Mouse (Mus musculus) stomach, postnatal 0 days (tissue): ENCODE results near the gene Cntn5.

Experiments used
- CTCF ChIP-seq: IDR thresholded peaks from 2 replicates; pipeline ENCODE4 v1.5.1; 2016; ENCODE audit warnings: antibody characterized with exemption, low read depth, mild to moderate bottlenecking, moderate library complexity
- EP300 ChIP-seq: optimal IDR thresholded peaks from 2 replicates; pipeline ENCODE3; 2016; ENCODE audit warnings: antibody characterized with exemption

- no peak for TF ChIP-seq CTCF
- no peak for TF ChIP-seq EP300
Measured at GRCm38 (mm10) chr9:9965370-9965769, 939.2 kb downstream of the Cntn5 start.
